Mouse (Mus musculus): ENCODE results near the gene Nf1. TPM values are rescaled to one million over a fixed set of nuclear protein-coding genes. Genes with fewer than 3 reads are reported as not detected.

Gene Nf1
- total and polyA plus RNA-seq, 3 experiments = 7.1 to 78.0 (median 27.0) TPM

DNA sequence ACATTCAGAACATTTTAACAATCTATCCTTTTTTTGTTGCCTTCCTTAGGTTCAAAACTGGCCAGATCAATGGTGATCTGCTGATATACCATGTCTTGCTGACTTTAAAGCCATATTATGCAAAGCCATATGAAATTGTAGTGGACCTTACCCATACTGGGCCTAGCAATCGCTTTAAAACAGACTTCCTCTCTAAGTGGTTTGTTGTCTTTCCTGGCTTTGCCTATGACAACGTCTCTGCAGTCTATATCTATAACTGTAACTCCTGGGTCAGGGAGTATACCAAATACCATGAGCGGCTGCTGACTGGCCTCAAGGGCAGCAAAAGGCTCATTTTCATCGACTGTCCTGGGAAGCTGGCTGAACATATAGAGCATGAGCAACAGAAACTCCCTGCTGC, 196.1 kb downstream of the Nf1 start:
- Histone ChIP-seq H3K4me3 (ENCODE audit: low read depth, low read length) (no peak overlapping the region), H3K27me3 (ENCODE audit: insufficient read depth, low read length) (no peaks in the 10 kb centered on the region), H3K9me3 (replicated peaks) (no peaks in the 10 kb centered on the region), H3K4me1 (ENCODE audit: insufficient read depth, low read depth, low read length) (no peaks in the 10 kb centered on the region), H3K36me3 (replicated peaks) (peaks cover 55% of the 10 kb centered on the region)
- no peak for DNase-seq (ENCODE audit: low spot score)
- no peak for ATAC-seq (ENCODE audit: extremely low read depth, insufficient number of reproducible peaks, low FRiP score, poor library complexity, severe bottlenecking)
- TF ChIP-seq TAL1 (conservative IDR thresholded peaks at IDR 0.05; ENCODE audit: low read depth, low read length) (no peak), POLR2AphosphoS5 (IDR thresholded peaks at IDR 0.05; ENCODE audit: insufficient replicate concordance, low read depth, low read length) (no peak), CTCF (IDR thresholded peaks at IDR 0.05; ENCODE audit: low read depth, low read length) (no peak), GATA1 (IDR thresholded peaks at IDR 0.05; ENCODE audit: borderline replicate concordance, low read length) (no peak), GATA2 (IDR thresholded peaks at IDR 0.05; ENCODE audit: borderline replicate concordance, low read depth, low read length) (no peak)

DNA sequence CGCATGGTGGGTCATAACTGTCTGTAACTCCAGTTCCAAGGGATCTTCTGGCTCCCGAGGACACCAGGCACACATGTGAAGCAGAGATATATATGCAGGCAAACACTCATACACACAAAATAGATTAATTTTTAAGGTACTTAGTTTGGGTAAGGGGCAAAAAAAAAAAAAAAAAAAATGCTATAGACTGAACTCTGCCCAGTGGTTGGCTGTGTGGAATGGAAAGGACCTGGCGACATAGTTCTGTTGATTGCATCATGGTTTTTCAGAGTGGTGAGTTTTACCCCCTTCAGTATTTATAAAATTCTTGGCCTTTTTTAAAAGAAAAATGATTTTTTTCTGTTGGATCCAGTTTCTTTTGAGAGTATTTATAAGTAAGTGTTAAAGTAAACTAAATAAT, 196.8 kb downstream of the Nf1 start:
- H3K36me3 ChIP-seq (replicated peaks) = peaks cover 54% of the 10 kb centered on the region
- no peaks in the 10 kb centered on the region for H3K27me3 ChIP-seq (ENCODE audit: insufficient read depth, low read length)
- no peak overlapping the region for H3K4me3 ChIP-seq (ENCODE audit: low read depth, low read length)
- ATAC-seq (ENCODE audit: extremely low read depth, insufficient number of reproducible peaks, low FRiP score, poor library complexity, severe bottlenecking) = no peak
- no peaks in the 10 kb centered on the region for H3K9me3 ChIP-seq (replicated peaks)
- no peaks in the 10 kb centered on the region for H3K4me1 ChIP-seq (ENCODE audit: insufficient read depth, low read depth, low read length)
- DNase-seq (ENCODE audit: low spot score) = no peak
- TF ChIP-seq TAL1 (conservative IDR thresholded peaks at IDR 0.05; ENCODE audit: low read depth, low read length) (no peak), GATA1 (IDR thresholded peaks at IDR 0.05; ENCODE audit: borderline replicate concordance, low read length) (no peak), POLR2AphosphoS5 (IDR thresholded peaks at IDR 0.05; ENCODE audit: insufficient replicate concordance, low read depth, low read length) (no peak), CTCF (IDR thresholded peaks at IDR 0.05; ENCODE audit: low read depth, low read length) (no peak), GATA2 (IDR thresholded peaks at IDR 0.05; ENCODE audit: borderline replicate concordance, low read depth, low read length) (no peak)

DNA sequence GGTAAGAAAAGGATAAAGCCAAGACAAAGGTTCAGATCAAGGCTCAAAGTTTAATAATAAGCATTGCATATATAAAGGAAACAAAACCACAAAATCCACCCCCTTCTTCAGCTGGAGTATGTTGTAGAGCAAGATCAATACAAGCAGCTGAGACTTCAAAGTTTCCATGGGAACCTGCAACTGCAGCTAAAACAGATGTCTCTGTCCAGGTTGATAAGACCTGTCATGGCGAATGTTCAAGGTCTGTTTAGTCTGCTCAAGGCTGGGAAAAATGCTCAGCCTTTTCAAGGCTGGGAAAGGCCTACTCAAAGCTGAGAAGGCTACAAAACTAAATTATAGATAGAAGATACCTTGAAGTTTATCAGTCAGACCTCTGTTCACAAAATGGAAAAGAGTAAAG, 213.1 kb downstream of the Nf1 start:
- 0 out of 2 replicates have a peak, but pooled peaks have one; percentile 22 for TF ChIP-seq TAL1 (conservative IDR thresholded peaks at IDR 0.05; ENCODE audit: low read depth, low read length)
- TF ChIP-seq POLR2AphosphoS5 (IDR thresholded peaks at IDR 0.05; ENCODE audit: insufficient replicate concordance, low read depth, low read length) = no peak
- TF ChIP-seq CTCF (IDR thresholded peaks at IDR 0.05; ENCODE audit: low read depth, low read length) = no peak
- TF ChIP-seq GATA1 (IDR thresholded peaks at IDR 0.05; ENCODE audit: borderline replicate concordance, low read length) = no peak
- no peak for TF ChIP-seq GATA2 (IDR thresholded peaks at IDR 0.05; ENCODE audit: borderline replicate concordance, low read depth, low read length)
- Histone ChIP-seq H3K36me3 (replicated peaks) (peaks cover 65% of the 10 kb centered on the region), H3K27me3 (ENCODE audit: insufficient read depth, low read length) (no peaks in the 10 kb centered on the region), H3K4me1 (ENCODE audit: insufficient read depth, low read depth, low read length) (peaks cover 5% of the 10 kb centered on the region), H3K4me3 (ENCODE audit: low read depth, low read length) (no peak overlapping the region), H3K9me3 (replicated peaks) (no peaks in the 10 kb centered on the region)
- no peak for DNase-seq (ENCODE audit: low spot score)
- no peak for ATAC-seq (ENCODE audit: extremely low read depth, insufficient number of reproducible peaks, low FRiP score, poor library complexity, severe bottlenecking)

DNA sequence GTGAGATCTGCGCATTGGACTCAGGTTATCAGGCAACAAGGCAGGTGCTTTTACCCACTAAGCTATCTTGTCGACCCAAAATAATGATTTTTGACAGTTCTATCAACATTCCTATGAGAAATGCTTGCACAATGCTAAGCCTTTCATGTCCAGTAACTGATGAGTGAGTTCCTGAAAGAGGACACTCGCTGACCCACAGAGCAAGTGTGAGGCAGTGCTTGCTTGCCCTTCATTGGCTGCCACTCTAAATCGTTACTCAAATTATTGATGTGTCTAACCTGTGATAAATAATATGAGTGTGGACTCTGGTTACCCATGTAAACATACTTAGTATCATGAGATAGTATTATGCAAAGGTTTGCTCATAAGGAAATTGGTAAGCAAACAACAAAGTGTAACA, 221.0 kb downstream of the Nf1 start:
- Histone ChIP-seq H3K27me3 (ENCODE audit: insufficient read depth, low read length) (no peaks in the 10 kb centered on the region), H3K9me3 (replicated peaks) (no peaks in the 10 kb centered on the region), H3K36me3 (replicated peaks) (peaks cover 68% of the 10 kb centered on the region), H3K4me1 (ENCODE audit: insufficient read depth, low read depth, low read length) (no peaks in the 10 kb centered on the region), H3K4me3 (ENCODE audit: low read depth, low read length) (no peak overlapping the region)
- TF ChIP-seq CTCF (IDR thresholded peaks at IDR 0.05; ENCODE audit: low read depth, low read length) = no peak
- no peak for TF ChIP-seq GATA1 (IDR thresholded peaks at IDR 0.05; ENCODE audit: borderline replicate concordance, low read length)
- no peak for TF ChIP-seq GATA2 (IDR thresholded peaks at IDR 0.05; ENCODE audit: borderline replicate concordance, low read depth, low read length)
- TF ChIP-seq TAL1 (conservative IDR thresholded peaks at IDR 0.05; ENCODE audit: low read depth, low read length) = no peak
- no peak for TF ChIP-seq POLR2AphosphoS5 (IDR thresholded peaks at IDR 0.05; ENCODE audit: insufficient replicate concordance, low read depth, low read length)
- no peak for ATAC-seq (ENCODE audit: extremely low read depth, insufficient number of reproducible peaks, low FRiP score, poor library complexity, severe bottlenecking)
- no peak for DNase-seq (ENCODE audit: low spot score)

DNA sequence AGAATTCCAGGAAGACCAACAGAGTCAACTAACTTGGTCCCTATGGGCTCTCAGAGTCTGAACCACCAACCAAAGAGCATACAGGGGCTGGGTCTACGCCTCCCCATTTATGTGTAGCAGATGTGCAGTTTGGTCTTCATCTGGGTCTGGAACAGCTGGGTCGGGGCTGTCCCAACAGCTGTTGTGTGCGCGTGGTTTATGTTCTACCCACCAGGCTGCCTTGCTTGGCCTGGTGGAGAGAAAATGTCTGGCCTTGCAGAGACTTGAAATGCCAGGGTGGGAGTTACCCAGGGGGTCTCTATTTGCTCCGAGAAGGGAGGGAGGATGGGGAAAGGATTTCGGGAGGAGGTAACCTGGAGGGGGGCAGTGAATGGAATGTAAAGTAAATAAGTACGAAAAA, 224.0 kb downstream of the Nf1 start:
- Histone ChIP-seq H3K9me3 (replicated peaks) (no peaks in the 10 kb centered on the region), H3K36me3 (replicated peaks) (peaks cover 73% of the 10 kb centered on the region), H3K4me1 (ENCODE audit: insufficient read depth, low read depth, low read length) (no peaks in the 10 kb centered on the region), H3K27me3 (ENCODE audit: insufficient read depth, low read length) (no peaks in the 10 kb centered on the region), H3K4me3 (ENCODE audit: low read depth, low read length) (no peak overlapping the region)
- no peak for TF ChIP-seq POLR2AphosphoS5 (IDR thresholded peaks at IDR 0.05; ENCODE audit: insufficient replicate concordance, low read depth, low read length)
- no peak for TF ChIP-seq GATA2 (IDR thresholded peaks at IDR 0.05; ENCODE audit: borderline replicate concordance, low read depth, low read length)
- TF ChIP-seq CTCF (IDR thresholded peaks at IDR 0.05; ENCODE audit: low read depth, low read length) = no peak
- no peak for TF ChIP-seq GATA1 (IDR thresholded peaks at IDR 0.05; ENCODE audit: borderline replicate concordance, low read length)
- TF ChIP-seq TAL1 (conservative IDR thresholded peaks at IDR 0.05; ENCODE audit: low read depth, low read length) = no peak
- DNase-seq (ENCODE audit: low spot score) (no peak), ATAC-seq (ENCODE audit: extremely low read depth, insufficient number of reproducible peaks, low FRiP score, poor library complexity, severe bottlenecking) (no peak)

DNA sequence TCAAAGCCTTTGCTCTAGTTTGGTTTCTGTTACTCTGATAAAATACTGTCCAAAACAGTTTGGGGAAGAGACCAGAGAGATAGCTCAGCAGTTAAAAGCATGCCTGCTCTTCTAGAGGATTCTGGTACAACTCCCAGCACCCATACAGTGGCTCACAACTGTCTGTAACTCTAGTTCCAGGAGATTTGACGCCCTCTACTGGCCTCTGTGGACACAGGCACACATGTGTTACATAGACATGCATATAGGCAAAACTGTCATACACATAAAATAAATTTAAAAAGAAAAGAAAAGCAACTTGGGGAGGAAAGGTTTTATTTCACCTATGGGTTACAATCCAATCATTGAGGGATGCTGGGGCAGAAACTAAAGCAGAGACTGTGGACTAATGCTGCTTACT, 227.5 kb downstream of the Nf1 start:
- TF ChIP-seq GATA2 (IDR thresholded peaks at IDR 0.05; ENCODE audit: borderline replicate concordance, low read depth, low read length) = no peak
- TF ChIP-seq TAL1 (conservative IDR thresholded peaks at IDR 0.05; ENCODE audit: low read depth, low read length) = no peak
- no peak for TF ChIP-seq POLR2AphosphoS5 (IDR thresholded peaks at IDR 0.05; ENCODE audit: insufficient replicate concordance, low read depth, low read length)
- Histone ChIP-seq H3K4me3 (ENCODE audit: low read depth, low read length) (no peak overlapping the region), H3K36me3 (replicated peaks) (peaks cover 72% of the 10 kb centered on the region), H3K4me1 (ENCODE audit: insufficient read depth, low read depth, low read length) (no peaks in the 10 kb centered on the region), H3K27me3 (ENCODE audit: insufficient read depth, low read length) (no peaks in the 10 kb centered on the region), H3K9me3 (replicated peaks) (no peaks in the 10 kb centered on the region)
- ATAC-seq (ENCODE audit: extremely low read depth, insufficient number of reproducible peaks, low FRiP score, poor library complexity, severe bottlenecking) (no peak), DNase-seq (ENCODE audit: low spot score) (no peak)

All from G1E (cell line).